Mouse (Mus musculus): ENCODE measurements around the gene Mroh2a. TPM values are rescaled to one million over a fixed set of nuclear protein-coding genes. Genes with fewer than 3 reads are reported as not detected.

Gene Mroh2a
- total RNA-seq, 2 experiments from 2014 or later = 0.05 TPM; not detected in 1

GRCm38 (mm10) chr1:88255989-88256754 lies 29.4 kb downstream of the Mroh2a start:
- ATAC-seq (replicated peaks; ENCODE audit: low FRiP score, low TSS enrichment, poor library complexity, severe bottlenecking) = no peak

- no peak for ATAC-seq (replicated peaks; ENCODE audit: low FRiP score, low TSS enrichment, poor library complexity, severe bottlenecking)
These were observed 30.3 kb downstream of the Mroh2a start for GRCm38 (mm10) chr1:88256886-88257663.

- ATAC-seq (replicated peaks; ENCODE audit: low FRiP score, low TSS enrichment, poor library complexity, severe bottlenecking) = no peak
These were observed 30.9 kb downstream of the Mroh2a start for GRCm38 (mm10) chr1:88257681-88258080.

GRCm38 (mm10) chr1:88258361-88258760 lies 31.6 kb downstream of the Mroh2a start:
- ATAC-seq (replicated peaks; ENCODE audit: low FRiP score, low TSS enrichment, poor library complexity, severe bottlenecking) = no peak

- peak; percentile 19 for ATAC-seq (replicated peaks; ENCODE audit: low FRiP score, low TSS enrichment, poor library complexity, severe bottlenecking)
These were observed 32.3 kb downstream of the Mroh2a start for GRCm38 (mm10) chr1:88258881-88259642.

GRCm38 (mm10) chr1:88259643-88260024 lies 32.8 kb downstream of the Mroh2a start:
- peak; percentile 1 for ATAC-seq (replicated peaks; ENCODE audit: low FRiP score, low TSS enrichment, poor library complexity, severe bottlenecking)

GRCm38 (mm10) chr1:88260114-88260513 lies 33.3 kb downstream of the Mroh2a start:
- 0 out of 2 replicates have a peak, but pooled peaks have one; percentile 0 for ATAC-seq (replicated peaks; ENCODE audit: low FRiP score, low TSS enrichment, poor library complexity, severe bottlenecking)

GRCm38 (mm10) chr1:88260604-88261377 lies 34.0 kb downstream of the Mroh2a start:
- ATAC-seq (replicated peaks; ENCODE audit: low FRiP score, low TSS enrichment, poor library complexity, severe bottlenecking) = peak; percentile 0

- peak; percentile 3 for ATAC-seq (replicated peaks; ENCODE audit: low FRiP score, low TSS enrichment, poor library complexity, severe bottlenecking)
These were observed 34.9 kb downstream of the Mroh2a start for GRCm38 (mm10) chr1:88261706-88262105.

- ATAC-seq (replicated peaks; ENCODE audit: low FRiP score, low TSS enrichment, poor library complexity, severe bottlenecking) = no peak
These were observed 35.5 kb downstream of the Mroh2a start for GRCm38 (mm10) chr1:88262255-88262654.

GRCm38 (mm10) chr1:88262961-88263360 lies 36.2 kb downstream of the Mroh2a start:
- no peak for ATAC-seq (replicated peaks; ENCODE audit: low FRiP score, low TSS enrichment, poor library complexity, severe bottlenecking)

- ATAC-seq (replicated peaks; ENCODE audit: low FRiP score, low TSS enrichment, poor library complexity, severe bottlenecking) = no peak
These were observed 37.0 kb downstream of the Mroh2a start for GRCm38 (mm10) chr1:88263778-88264177.

GRCm38 (mm10) chr1:88264237-88264868 lies 37.6 kb downstream of the Mroh2a start:
- no peak for ATAC-seq (replicated peaks; ENCODE audit: low FRiP score, low TSS enrichment, poor library complexity, severe bottlenecking)

- ATAC-seq (replicated peaks; ENCODE audit: low FRiP score, low TSS enrichment, poor library complexity, severe bottlenecking) = no peak
These were observed 38.1 kb downstream of the Mroh2a start for GRCm38 (mm10) chr1:88264869-88265240.

GRCm38 (mm10) chr1:88266123-88266522 lies 39.3 kb downstream of the Mroh2a start:
- no peak for ATAC-seq (replicated peaks; ENCODE audit: low FRiP score, low TSS enrichment, poor library complexity, severe bottlenecking)

- no peak for ATAC-seq (replicated peaks; ENCODE audit: low FRiP score, low TSS enrichment, poor library complexity, severe bottlenecking)
These were observed 40.7 kb downstream of the Mroh2a start for GRCm38 (mm10) chr1:88267489-88267888.

- ATAC-seq (replicated peaks; ENCODE audit: low FRiP score, low TSS enrichment, poor library complexity, severe bottlenecking) = no peak
These were observed 41.3 kb downstream of the Mroh2a start for GRCm38 (mm10) chr1:88268070-88268469.

GRCm38 (mm10) chr1:88269539-88270309 lies 42.9 kb downstream of the Mroh2a start:
- no peak for ATAC-seq (replicated peaks; ENCODE audit: low FRiP score, low TSS enrichment, poor library complexity, severe bottlenecking)

All from megakaryocyte-erythroid progenitor cell, adult 5-6 weeks (primary cell).